Comparison of ENCODE assay signal across 10 mouse cellular contexts in genomic region chr11:71288243-71288642, GRCm38 (mm10). TPM values are rescaled to one million over a fixed set of nuclear protein-coding genes. Genes with fewer than 3 reads are reported as not detected.
A peak's percentile ranks its signal among the peaks of the same experiment; 100 is the strongest.
DNase-seq lines count a peak whose midpoint lies in the region; ATAC-seq and TF ChIP-seq lines count a peak whose summit lies in the region.
"Not testable (repeated sequence)": the region's sequence is repeated elsewhere in the genome, so short reads cannot be mapped to it uniquely, and the experiment has no call there.
"Had no signal": no experiment of that assay in that cellular context is flagged by ENCODE, and none has a peak within 500 bp of the region (broad histone marks: within the 10 kb centered on the region; RNA-seq: fewer than 3 reads in every experiment).

No protein-coding gene starts in this region.

- peak; percentile 49 for TF ChIP-seq CTCF in intestine, postnatal 0 days (IDR thresholded peaks at IDR 0.05; ENCODE audit: low read depth)
- TF ChIP-seq CTCF in liver, postnatal 0 days (IDR thresholded peaks at IDR 0.05; ENCODE audit: low read depth): not testable (repeated sequence)

- not testable (repeated sequence) for H3K36me3 ChIP-seq in intestine, embryonic 15.5 days; intestine, embryonic 16.5 days (ENCODE audit: control insufficient read depth, insufficient read depth, low read length); intestine, postnatal 0 days (ENCODE audit: control insufficient read depth, insufficient read depth); liver, postnatal 0 days (replicated peaks; ENCODE audit: insufficient read depth, low read length)

- not testable (repeated sequence) for H3K9ac ChIP-seq in intestine, embryonic 15.5 days; intestine, embryonic 16.5 days (ENCODE audit: low read depth, low read length); intestine, postnatal 0 days (ENCODE audit: low read depth, low read length); liver, postnatal 0 days (replicated peaks)

- H3K4me3 ChIP-seq in intestine, embryonic 15.5 days (replicated peaks); intestine, embryonic 16.5 days (ENCODE audit: low read length); intestine, postnatal 0 days (ENCODE audit: low read depth, low read length); liver, postnatal 0 days (ENCODE audit: low read depth, low read length): not testable (repeated sequence)

- H3K4me2 ChIP-seq in intestine, embryonic 15.5 days (replicated peaks); intestine, embryonic 16.5 days (ENCODE audit: low read depth, low read length); intestine, postnatal 0 days (replicated peaks; ENCODE audit: low read depth); liver, postnatal 0 days (ENCODE audit: low read depth, low read length): not testable (repeated sequence)

- peak; percentile 34 for ATAC-seq in intestine, embryonic 15.5 days
- ATAC-seq in intestine, embryonic 16.5 days: peak; percentile 81
- peak; percentile 91 for ATAC-seq in intestine, postnatal 0 days
- ATAC-seq in liver, postnatal 0 days: peak; percentile 45
- 0 out of 2 replicates have a peak, but pooled peaks have one; percentile 27 for ATAC-seq in neutrophil, adult 5-6 weeks (ENCODE audit: extremely low read depth, insufficient number of reproducible peaks, low FRiP score, poor library complexity, severe bottlenecking)

- not testable (repeated sequence) for TF ChIP-seq EP300 in liver, postnatal 0 days (IDR thresholded peaks at IDR 0.05; ENCODE audit: low read depth)

- not testable (repeated sequence) for H3K4me1 ChIP-seq in intestine, embryonic 15.5 days (replicated peaks); intestine, embryonic 16.5 days (ENCODE audit: control insufficient read depth, insufficient read depth, low read length); intestine, postnatal 0 days (replicated peaks; ENCODE audit: control insufficient read depth, insufficient read depth, low read length); liver, postnatal 0 days (ENCODE audit: insufficient read depth)

- not testable (repeated sequence) for H3K27me3 ChIP-seq in intestine, embryonic 15.5 days (replicated peaks); intestine, embryonic 16.5 days (replicated peaks; ENCODE audit: control insufficient read depth, insufficient read depth, low read length); intestine, postnatal 0 days (replicated peaks; ENCODE audit: control insufficient read depth, insufficient read depth, low read length); liver, postnatal 0 days (ENCODE audit: insufficient read depth, low read length)

- H3K27ac ChIP-seq in intestine, embryonic 15.5 days; intestine, embryonic 16.5 days (ENCODE audit: low read length); intestine, postnatal 0 days (ENCODE audit: low read depth, low read length); liver, postnatal 0 days (ENCODE audit: low read depth): not testable (repeated sequence)

- not testable (repeated sequence) for DNase-seq in liver, postnatal 0 days

- not testable (repeated sequence) for H3K9me3 ChIP-seq in intestine, embryonic 15.5 days; intestine, embryonic 16.5 days (ENCODE audit: control insufficient read depth, low read length); intestine, postnatal 0 days (ENCODE audit: control insufficient read depth); liver, postnatal 0 days (ENCODE audit: low read length)

RNA-seq across cellular contexts. Expression of gene Nlrp1b, which starts 57.7 kb away (rescaled TPM):
- polyA plus RNA-seq in intestine, embryonic 15.5 days (2015; fragmentation: Nextera tagmentation; extraction: Ambion mirVana): 0.10 and 0.21 TPM in 2 replicates
- polyA plus RNA-seq in intestine, embryonic 16.5 days (2015; fragmentation: Nextera tagmentation; extraction: Ambion mirVana): 0.11 and 0.20 TPM in 2 replicates
- polyA plus RNA-seq in intestine, postnatal 0 days (2015; fragmentation: Nextera tagmentation; extraction: Ambion mirVana): 0.10 and 0.18 TPM in 2 replicates
- 0.04 TPM in 2 replicates for polyA plus RNA-seq in liver, postnatal 0 days (2015; fragmentation: Nextera tagmentation; extraction: Ambion mirVana)
- total RNA-seq in neutrophil, adult 5-6 weeks (2017): 5.8 and 6.6 TPM in 2 replicates
- total RNA-seq: ES-E14, MEL had no signal
- polyA plus RNA-seq: C2C12, G1E, Patski had no signal

Comparison
In these comparisons a context has a peak if more than half of its experiments do, and no peak if none do; other contexts are left out.
1. ATAC-seq: peak in every context shown above with its lines; median percentile 91 in intestine, postnatal 0 days; 81 in intestine, embryonic 16.5 days; 45 in liver, postnatal 0 days; 34 in intestine, embryonic 15.5 days; 27 in neutrophil, adult 5-6 weeks.